Mouse (Mus musculus) spleen, adult 2 months (tissue): Measurements from ENCODE around the gene Prrt2. TPM values are rescaled to one million over a fixed set of nuclear protein-coding genes. Genes with fewer than 3 reads are reported as not detected.

ENCODE experiments used
- DNase-seq, 2 experiments: peaks; one replicate each; pipeline versions ENCODE4 v3.0.0 to v3.0.0-alpha.2; 2012 to 2021; ENCODE audit warnings: low spot score in 2 of 2, low read depth in 1 of 2
- H3K27ac ChIP-seq: fragments of 200-500 bp; 2 replicates; pipeline ENCODE4 v1.5.1; 2012; ENCODE audit warnings: low read length, inconsistent platforms; ENCODE audit not compliant: insufficient read depth
- H3K27me3 ChIP-seq: fragments of 200-500 bp; 2 replicates; pipeline ENCODE4 v1.6.1; 2012; ENCODE audit warnings: mild to moderate bottlenecking, moderate library complexity, low read length, inconsistent platforms; ENCODE audit not compliant: control insufficient read depth, insufficient read depth
- H3K36me3 ChIP-seq: fragments of 200-500 bp; 2 replicates; pipeline ENCODE4 v1.6.1; 2012; ENCODE audit warnings: mild to moderate bottlenecking, low read length, inconsistent platforms; ENCODE audit not compliant: control insufficient read depth, insufficient read depth
- H3K4me1 ChIP-seq: fragments of 200-500 bp; 2 replicates; pipeline ENCODE4 v1.6.1; 2011; ENCODE audit warnings: inconsistent platforms; ENCODE audit not compliant: control insufficient read depth, insufficient read depth, insufficient read length
- H3K4me3 ChIP-seq: fragments of 200-500 bp; 2 replicates; pipeline ENCODE4 v1.5.1; 2011; ENCODE audit warnings: mild to moderate bottlenecking, inconsistent platforms; ENCODE audit not compliant: insufficient read depth, insufficient read length; ENCODE audit errors: extremely low read depth
- CTCF ChIP-seq: fragments of 200-500 bp; IDR thresholded peaks from 2 replicates; pipeline ENCODE4 v1.5.1; 2011; ENCODE audit warnings: mild to moderate bottlenecking, inconsistent platforms; ENCODE audit not compliant: insufficient read depth, insufficient read length, insufficient replicate concordance; ENCODE audit errors: extremely low read depth
- POLR2A ChIP-seq: fragments of 200-500 bp; IDR thresholded peaks from 2 replicates; pipeline ENCODE4 v1.6.1; 2011; ENCODE audit warnings: low read depth, low read length, inconsistent platforms
- WGBS: fragments of 180-500 bp; shearing (Covaris S2); methylation state at CpG from one replicate; pipeline ENCODE4 v1.1.7; 2018; 5-methylcytosine and 5-hydroxymethylcytosine counted together
- polyA plus RNA-seq: library from polyadenylated mRNA; depleted of rRNA; stranded (reverse); fragments of >200 nt; gene quantifications from 2 replicates; pipeline ENCODE4 v1.2.3, GENCODE M21; 2012

Gene Prrt2
- polyA plus RNA-seq, 1 experiment: 5.8 TPM

DNA sequence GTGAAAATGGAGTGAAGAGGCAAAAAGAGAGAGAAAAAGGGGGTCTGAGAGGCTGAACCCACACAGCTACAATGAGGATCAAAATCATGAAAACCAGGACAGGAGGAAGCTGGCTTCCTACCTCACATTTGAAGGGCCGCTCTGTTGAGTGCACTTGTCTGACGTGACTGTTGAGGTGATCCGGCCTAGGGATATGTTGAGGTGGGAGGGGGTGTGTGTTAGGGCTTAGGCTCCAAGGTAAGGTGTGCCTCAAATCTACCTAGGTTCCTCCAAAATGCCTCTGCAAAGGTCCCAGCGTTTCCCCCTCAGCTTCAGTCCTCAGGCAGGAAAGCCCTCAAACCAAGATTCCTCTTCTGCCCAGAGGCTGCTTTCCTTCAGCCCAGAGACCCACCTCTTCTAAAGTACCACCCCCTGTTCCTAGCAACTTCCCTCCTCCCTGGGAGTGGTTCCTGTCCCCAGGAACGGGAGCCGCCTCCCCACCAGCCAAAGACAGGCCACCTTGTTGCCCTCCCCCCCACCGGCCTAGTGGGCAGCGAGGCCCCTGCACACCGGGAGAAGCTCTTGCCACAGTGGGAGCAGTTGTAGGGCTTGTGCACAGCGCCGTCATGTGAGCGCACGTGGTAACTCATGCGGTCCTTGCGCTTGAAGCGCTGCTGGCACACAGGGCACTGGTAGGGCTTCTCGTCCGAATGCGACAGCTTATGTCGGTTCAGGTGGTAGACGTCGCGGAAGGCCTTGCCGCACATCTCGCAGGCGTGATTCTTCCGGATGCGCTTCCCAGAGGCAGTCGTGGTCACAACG, 3.9 kb upstream of the Prrt2 start:
- peaks cover 43% of the 10 kb centered on the region for H3K4me1 ChIP-seq
- TF ChIP-seq CTCF: peak; percentile 61; the same call in 1 of the 2 replicates
- TF ChIP-seq POLR2A: peak; percentile 37
- no peaks in the 10 kb centered on the region for H3K27me3 ChIP-seq
- peak; percentile 70 to 80 for DNase-seq
- peak overlapping the region; percentile 98 for H3K27ac ChIP-seq
- H3K36me3 ChIP-seq: peaks cover 16% of the 10 kb centered on the region
- H3K4me3 ChIP-seq: peak overlapping the region; percentile 78
- WGBS: 1% methylated on average over 30 of the region's 30 CpGs

DNA sequence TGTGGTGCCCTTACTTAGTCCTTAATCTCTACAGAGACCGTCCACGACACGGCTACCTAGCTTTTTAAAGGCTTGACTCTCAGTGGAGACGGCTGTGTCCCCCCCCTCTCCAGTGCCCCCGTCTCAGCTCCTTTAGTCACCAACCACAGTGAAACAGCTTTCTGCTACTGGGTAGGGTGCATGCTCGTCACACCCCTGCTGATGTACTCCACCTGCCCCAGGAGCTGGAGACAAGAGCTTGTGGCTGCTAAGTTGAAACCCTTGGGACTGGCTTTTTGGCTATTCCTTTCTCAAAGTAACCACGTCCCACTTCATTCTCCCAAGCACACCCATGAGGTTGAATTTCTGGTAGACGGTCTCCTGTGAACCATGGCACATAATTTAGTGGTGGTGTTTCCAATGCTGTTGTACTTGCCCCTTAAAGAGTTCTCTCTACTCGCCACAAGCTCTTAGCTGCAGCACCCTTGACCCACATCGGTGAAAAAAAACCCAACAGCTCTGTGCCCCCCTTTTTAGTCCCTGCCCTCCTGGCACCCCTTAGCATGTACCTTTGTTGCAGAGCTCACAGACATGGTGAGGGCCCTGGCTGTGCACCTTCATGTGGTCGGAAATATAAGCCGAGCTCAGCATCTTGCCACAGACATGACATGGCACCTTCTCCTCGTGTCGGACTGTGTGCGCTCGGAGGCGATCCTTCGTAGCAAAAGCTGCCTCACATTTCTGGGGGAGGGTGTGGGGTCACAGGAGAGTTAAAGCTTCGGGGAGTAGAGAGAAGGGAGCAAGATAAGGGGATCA, 3.1 kb upstream of the Prrt2 start:
- H3K36me3 ChIP-seq: peaks cover 16% of the 10 kb centered on the region

DNA sequence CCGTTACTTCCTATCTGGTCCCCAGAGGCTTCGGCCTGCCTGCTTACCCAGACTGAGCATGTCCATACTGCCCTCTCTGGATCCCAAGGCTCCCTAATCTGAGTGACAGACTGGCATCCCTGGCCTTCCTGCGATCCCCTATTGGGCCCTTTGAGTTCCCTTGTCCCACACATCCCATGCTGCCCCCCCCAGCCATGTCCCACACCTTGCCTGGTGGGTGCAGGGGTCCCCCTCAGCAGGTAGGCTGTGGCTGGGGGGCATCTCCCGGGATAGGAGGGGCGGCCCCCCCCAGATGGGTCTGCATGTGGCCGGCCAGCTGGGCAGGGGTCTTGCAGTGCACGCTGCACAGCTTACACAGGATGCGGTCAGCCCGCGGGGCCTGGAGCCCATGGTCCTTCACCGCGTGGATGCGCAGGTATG, 2.3 kb upstream of the Prrt2 start:
- TF ChIP-seq POLR2A: no peak
- TF ChIP-seq CTCF: no peak
- Histone ChIP-seq H3K27ac (no peak overlapping the region), H3K4me1 (peaks cover 43% of the 10 kb centered on the region), H3K36me3 (peaks cover 16% of the 10 kb centered on the region), H3K27me3 (no peaks in the 10 kb centered on the region), H3K4me3 (no peak overlapping the region)
- WGBS: 71% methylated on average over 13 of the region's 13 CpGs
- DNase-seq: no peak

More for the DNA sequence above, 3.1 kb upstream of the Prrt2 start:
- peak overlapping the region; percentile 15 for H3K4me3 ChIP-seq
- no peak for DNase-seq
- WGBS: 13% methylated on average over 19 of the region's 19 CpGs
- H3K27me3 ChIP-seq: no peaks in the 10 kb centered on the region
- no peak for TF ChIP-seq POLR2A
- no peak for TF ChIP-seq CTCF
- H3K4me1 ChIP-seq: peaks cover 43% of the 10 kb centered on the region
- no peak overlapping the region for H3K27ac ChIP-seq

DNA sequence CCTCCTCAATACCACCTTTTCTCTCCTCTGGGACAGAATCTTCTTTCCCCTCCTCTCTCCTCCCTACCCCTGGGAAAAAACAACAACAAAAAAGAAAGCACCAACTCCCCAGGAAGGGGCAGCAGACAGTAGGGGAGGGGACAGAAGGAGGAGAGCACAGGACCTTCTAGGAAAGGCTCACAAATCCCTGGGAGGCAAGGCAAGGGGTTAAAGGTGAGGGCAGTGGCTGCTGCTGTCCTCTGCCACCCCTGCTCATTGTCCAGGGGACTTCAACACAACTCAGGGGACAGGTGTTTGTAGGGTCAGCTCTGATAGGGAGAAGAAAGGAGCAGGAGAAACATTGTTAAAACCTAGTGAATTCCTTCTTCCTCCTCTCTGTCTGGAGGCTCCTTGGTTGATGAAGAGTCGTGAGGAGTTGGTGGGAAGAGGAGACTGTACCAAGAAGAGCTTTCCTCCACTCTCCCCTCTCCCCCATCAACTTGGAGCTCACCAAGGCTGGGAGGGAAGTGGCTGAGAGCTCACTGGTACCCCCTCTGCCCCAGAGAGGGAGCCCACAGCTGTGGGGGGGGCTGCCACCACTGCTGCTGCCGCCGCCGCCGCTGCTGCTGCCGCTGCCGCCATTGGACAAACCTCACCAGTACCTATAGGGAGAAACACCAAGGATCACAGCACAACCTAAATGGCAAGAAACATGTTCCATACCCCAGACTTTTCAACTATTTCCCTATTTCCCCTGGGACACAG, 1.7 kb upstream of the Prrt2 start:
- peaks cover 37% of the 10 kb centered on the region for H3K4me1 ChIP-seq

DNA sequence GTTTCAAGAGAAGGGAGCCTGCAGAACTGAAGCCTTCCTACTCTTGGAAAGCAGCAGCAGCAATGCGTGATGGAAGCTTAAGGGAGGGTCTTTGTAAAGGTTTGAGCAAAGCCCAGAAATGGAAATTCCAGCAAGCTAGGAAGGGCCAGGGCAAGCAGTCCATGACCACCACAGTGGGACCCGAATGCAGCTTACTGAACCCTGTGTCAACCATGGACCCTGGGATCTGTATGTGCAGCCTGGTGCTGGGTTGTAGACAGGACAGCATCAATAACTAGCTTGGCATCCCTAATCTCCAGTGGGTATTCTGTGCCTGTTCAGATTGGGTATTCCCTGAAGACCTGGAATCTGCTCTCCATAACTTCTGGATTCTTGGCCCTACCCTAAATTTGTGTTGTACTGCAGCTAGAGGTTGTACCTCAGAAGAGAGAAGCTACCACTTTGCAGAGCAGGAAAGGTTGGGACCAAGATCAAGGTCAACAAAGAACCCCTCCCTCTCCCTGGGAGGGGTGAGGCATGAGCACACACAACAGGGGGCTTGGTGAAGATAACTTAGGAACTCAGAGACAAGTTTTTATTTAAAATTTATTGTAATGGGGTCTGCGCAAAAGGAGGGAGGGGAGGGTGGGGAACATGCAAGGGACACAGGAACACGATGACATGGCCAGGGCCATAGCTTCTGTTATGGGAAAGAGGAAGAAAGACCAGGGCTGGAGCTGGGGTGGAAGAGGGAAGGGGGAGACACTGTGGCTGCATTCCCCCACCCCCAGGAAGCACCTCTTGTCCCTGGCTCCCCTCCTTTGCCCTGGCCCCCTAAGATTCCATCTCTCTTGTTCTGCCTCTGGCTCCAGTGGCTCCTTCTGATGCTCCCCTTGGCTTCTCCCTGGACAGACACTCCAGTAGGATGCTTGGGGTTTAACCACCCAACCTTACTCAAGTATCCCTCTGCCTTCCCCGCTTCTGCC, 834 bp upstream of the Prrt2 start:
- no peak for TF ChIP-seq POLR2A
- TF ChIP-seq CTCF: no peak
- DNase-seq: no peak
- H3K4me1 ChIP-seq: peaks cover 37% of the 10 kb centered on the region
- H3K27me3 ChIP-seq: no peaks in the 10 kb centered on the region
- H3K36me3 ChIP-seq: peaks cover 16% of the 10 kb centered on the region
- no peak overlapping the region for H3K27ac ChIP-seq
- H3K4me3 ChIP-seq: no peak overlapping the region; the same call in 1 of the 2 replicates
- 54% methylated on average over 5 of the region's 5 CpGs for WGBS

More for the DNA sequence above, 1.7 kb upstream of the Prrt2 start:
- Histone ChIP-seq H3K36me3 (peaks cover 16% of the 10 kb centered on the region), H3K27me3 (no peaks in the 10 kb centered on the region), H3K4me3 (no peak overlapping the region), H3K27ac (no peak overlapping the region)
- TF ChIP-seq POLR2A (no peak), CTCF (no peak)
- no peak for DNase-seq
- WGBS: 76% methylated on average over 7 of the region's 7 CpGs
